Mouse (Mus musculus): ENCODE measurements at regions not wholly inside any gene's neighbourhood (a gene's known extent, or its start where the extent isn't known, plus 50 kb on each side); places are given as distances from the start of the nearest gene placed in this dataset.

DNA sequence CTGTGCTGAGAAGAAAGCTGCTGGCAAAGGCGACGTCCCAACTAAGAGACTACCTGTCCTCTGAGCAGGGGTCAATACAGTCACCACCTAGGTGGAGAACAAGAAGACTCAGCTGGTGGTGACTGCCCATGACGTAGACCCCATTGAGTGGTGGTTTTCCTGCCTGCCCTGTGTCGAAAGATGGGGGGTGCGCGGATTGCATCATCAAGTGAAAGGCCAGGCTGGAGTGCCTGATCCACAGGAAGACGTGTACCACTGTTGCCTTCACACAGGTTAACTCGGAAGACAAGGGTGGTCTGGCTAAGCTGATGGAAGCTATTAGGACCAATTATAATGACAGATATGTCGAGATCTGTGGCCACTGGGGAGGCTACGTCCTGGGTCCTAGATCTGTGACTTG lies 80.3 kb downstream of the Snrpe start:
- Histone ChIP-seq H3K4me1 (ENCODE audit: control insufficient read depth, insufficient read depth, insufficient read length, low read length) (peaks cover 8% of the 10 kb centered on the region; the same call in 1 of the 2 replicates), H3K27ac (ENCODE audit: insufficient read depth, low read depth, low read length) (no peak overlapping the region), H3K36me3 (ENCODE audit: control insufficient read depth, insufficient read depth, low read length) (no peaks in the 10 kb centered on the region), H3K27me3 (ENCODE audit: control insufficient read depth, insufficient read depth, low read length) (no peaks in the 10 kb centered on the region), H3K4me3 (ENCODE audit: low read depth, low read length) (no peak overlapping the region)
- TF ChIP-seq POLR2A (IDR thresholded peaks at IDR 0.05; ENCODE audit: low read depth, low read length): no peak
- no peak for TF ChIP-seq CTCF (IDR thresholded peaks at IDR 0.05; ENCODE audit: extremely low read depth, insufficient read length, insufficient replicate concordance, low read depth, low read length)
- 92% methylated on average over 10 of the region's 10 CpGs for WGBS

DNA sequence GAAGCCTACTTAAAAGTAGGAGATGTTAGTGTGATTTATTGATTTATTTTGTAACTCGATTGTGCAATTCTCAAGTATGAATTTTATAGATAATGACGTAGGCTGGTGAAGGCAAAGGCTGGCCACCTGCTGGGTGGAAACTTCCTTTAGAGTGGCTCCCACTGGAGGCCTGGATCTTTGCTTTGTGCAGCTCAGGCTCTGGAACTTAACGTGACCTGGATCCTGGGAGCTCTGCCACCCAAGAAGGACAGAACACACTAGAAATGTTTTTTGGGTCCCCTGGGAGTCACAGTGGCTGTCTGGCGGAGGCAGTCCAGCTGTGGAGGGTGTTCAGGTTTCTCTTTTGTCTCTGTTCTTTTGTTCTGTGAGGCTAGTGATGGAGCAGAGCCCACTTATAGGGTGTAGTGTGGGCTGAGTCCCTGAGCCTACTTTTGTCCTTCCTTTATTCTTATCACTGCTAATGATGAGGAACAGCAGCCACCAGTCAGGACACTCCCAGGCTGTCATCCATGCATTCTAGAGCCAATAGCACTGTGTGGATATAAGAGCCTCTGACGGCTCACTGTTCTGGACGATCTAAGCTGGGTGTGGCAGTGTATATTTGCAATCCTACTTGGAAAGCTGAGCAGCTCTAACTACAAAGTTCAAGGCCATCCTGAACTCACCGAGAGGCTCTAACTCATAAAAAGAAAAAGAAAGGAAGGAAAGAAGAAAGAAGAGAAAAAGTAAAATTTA lies 82.3 kb downstream of the Snrpe start:
- Histone ChIP-seq H3K27me3 (ENCODE audit: control insufficient read depth, insufficient read depth, low read length) (no peaks in the 10 kb centered on the region), H3K4me3 (ENCODE audit: low read depth, low read length) (no peak overlapping the region), H3K36me3 (ENCODE audit: control insufficient read depth, insufficient read depth, low read length) (no peaks in the 10 kb centered on the region), H3K27ac (ENCODE audit: insufficient read depth, low read depth, low read length) (peak overlapping the region; percentile 69), H3K4me1 (ENCODE audit: control insufficient read depth, insufficient read depth, insufficient read length, low read length) (peaks cover 8% of the 10 kb centered on the region; the same call in 1 of the 2 replicates)
- 31% methylated on average over 7 of the region's 7 CpGs for WGBS
- no peak for TF ChIP-seq CTCF (IDR thresholded peaks at IDR 0.05; ENCODE audit: extremely low read depth, insufficient read length, insufficient replicate concordance, low read depth, low read length)

- H3K36me3 ChIP-seq (ENCODE audit: control insufficient read depth, insufficient read depth, low read length): no peaks in the 10 kb centered on the region
- no peaks in the 10 kb centered on the region for H3K27me3 ChIP-seq (ENCODE audit: control insufficient read depth, insufficient read depth, low read length)
- TF ChIP-seq POLR2A (IDR thresholded peaks at IDR 0.05; ENCODE audit: low read depth, low read length) (no peak), CTCF (IDR thresholded peaks at IDR 0.05; ENCODE audit: extremely low read depth, insufficient read length, insufficient replicate concordance, low read depth, low read length) (no peak)
- peaks cover 3% of the 10 kb centered on the region; the same call in 1 of the 2 replicates for H3K4me1 ChIP-seq (ENCODE audit: control insufficient read depth, insufficient read depth, insufficient read length, low read length)
- H3K4me3 ChIP-seq (ENCODE audit: low read depth, low read length): no peak overlapping the region
- WGBS: 55% methylated on average over 1 of the region's 1 CpGs
- no peak overlapping the region for H3K27ac ChIP-seq (ENCODE audit: insufficient read depth, low read depth, low read length)
Observed at GRCm38 (mm10) chr1:133522825-133523224, 87.3 kb downstream of the Snrpe start.

DNA sequence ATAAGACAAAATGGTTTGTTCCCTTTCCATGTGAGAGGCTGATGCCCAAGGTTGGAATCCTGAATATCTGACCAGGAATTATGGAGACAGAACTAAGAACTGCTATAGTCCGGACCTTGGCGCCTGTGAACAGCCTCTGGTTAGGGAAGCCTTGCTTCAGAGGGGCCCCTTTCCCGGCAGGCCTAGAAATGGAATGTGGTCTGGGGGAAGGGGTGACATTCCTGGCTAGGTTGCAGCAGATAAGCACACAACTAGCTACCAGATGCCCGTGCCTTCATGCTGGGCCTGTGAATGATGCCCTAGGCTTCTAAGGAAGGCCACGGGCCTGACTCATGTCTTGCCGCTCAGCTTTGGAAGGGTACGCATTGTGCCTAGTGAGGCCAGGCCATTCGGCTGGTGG lies 89.4 kb downstream of the Snrpe start:
- Histone ChIP-seq H3K36me3 (ENCODE audit: control insufficient read depth, insufficient read depth, low read length) (no peaks in the 10 kb centered on the region), H3K27me3 (ENCODE audit: control insufficient read depth, insufficient read depth, low read length) (no peaks in the 10 kb centered on the region), H3K4me3 (ENCODE audit: low read depth, low read length) (no peak overlapping the region), H3K27ac (ENCODE audit: insufficient read depth, low read depth, low read length) (no peak overlapping the region), H3K4me1 (ENCODE audit: control insufficient read depth, insufficient read depth, insufficient read length, low read length) (no peaks in the 10 kb centered on the region)
- 80% methylated on average over 8 of the region's 8 CpGs for WGBS
- TF ChIP-seq POLR2A (IDR thresholded peaks at IDR 0.05; ENCODE audit: low read depth, low read length) (no peak), CTCF (IDR thresholded peaks at IDR 0.05; ENCODE audit: extremely low read depth, insufficient read length, insufficient replicate concordance, low read depth, low read length) (no peak)

DNA sequence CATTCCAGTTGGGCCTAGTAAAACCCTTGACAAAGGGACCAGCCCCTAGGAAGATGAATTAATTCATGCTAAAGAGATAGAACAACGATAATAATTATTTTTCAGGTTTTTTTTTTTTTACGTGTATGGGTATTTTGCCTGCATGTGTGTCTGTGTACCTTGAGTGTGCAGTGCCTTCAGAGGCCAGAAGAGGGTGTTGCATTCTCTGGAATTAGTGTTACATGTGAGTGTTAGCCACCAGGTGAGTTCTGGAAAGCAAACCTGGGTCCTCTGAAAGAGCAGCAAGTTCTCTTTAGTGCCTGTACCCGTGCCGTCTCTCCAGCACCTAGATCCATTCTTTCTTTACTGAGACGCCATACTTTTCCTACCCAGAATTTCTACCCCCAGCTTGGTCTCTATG lies 92.8 kb upstream of the Sox13 start:
- H3K4me1 ChIP-seq (ENCODE audit: control insufficient read depth, insufficient read depth, insufficient read length, low read length): no peaks in the 10 kb centered on the region
- H3K4me3 ChIP-seq (ENCODE audit: low read depth, low read length): no peak overlapping the region
- WGBS: 97% methylated on average over 5 of the region's 5 CpGs
- H3K36me3 ChIP-seq (ENCODE audit: control insufficient read depth, insufficient read depth, low read length): no peaks in the 10 kb centered on the region
- H3K27ac ChIP-seq (ENCODE audit: insufficient read depth, low read depth, low read length): no peak overlapping the region
- no peaks in the 10 kb centered on the region for H3K27me3 ChIP-seq (ENCODE audit: control insufficient read depth, insufficient read depth, low read length)
- TF ChIP-seq CTCF (IDR thresholded peaks at IDR 0.05; ENCODE audit: extremely low read depth, insufficient read length, insufficient replicate concordance, low read depth, low read length) (no peak), POLR2A (IDR thresholded peaks at IDR 0.05; ENCODE audit: low read depth, low read length) (no peak)

GRCm38 (mm10) chr1:133504116-133504515 lies 79.9 kb upstream of the Sox13 start:
- H3K4me3 ChIP-seq (ENCODE audit: low read depth, low read length): no peak overlapping the region
- H3K36me3 ChIP-seq (ENCODE audit: control insufficient read depth, insufficient read depth, low read length): no peaks in the 10 kb centered on the region
- no peaks in the 10 kb centered on the region for H3K27me3 ChIP-seq (ENCODE audit: control insufficient read depth, insufficient read depth, low read length)
- WGBS: 59% methylated on average over 3 of the region's 3 CpGs
- H3K4me1 ChIP-seq (ENCODE audit: control insufficient read depth, insufficient read depth, insufficient read length, low read length): no peaks in the 10 kb centered on the region
- TF ChIP-seq POLR2A (IDR thresholded peaks at IDR 0.05; ENCODE audit: low read depth, low read length) (no peak), CTCF (IDR thresholded peaks at IDR 0.05; ENCODE audit: extremely low read depth, insufficient read length, insufficient replicate concordance, low read depth, low read length) (no peak)
- no peak overlapping the region for H3K27ac ChIP-seq (ENCODE audit: insufficient read depth, low read depth, low read length)

GRCm38 (mm10) chr1:133503336-133503735 lies 79.2 kb upstream of the Sox13 start:
- TF ChIP-seq CTCF (IDR thresholded peaks at IDR 0.05; ENCODE audit: extremely low read depth, insufficient read length, insufficient replicate concordance, low read depth, low read length) (no peak), POLR2A (IDR thresholded peaks at IDR 0.05; ENCODE audit: low read depth, low read length) (no peak)
- Histone ChIP-seq H3K36me3 (ENCODE audit: control insufficient read depth, insufficient read depth, low read length) (no peaks in the 10 kb centered on the region), H3K4me1 (ENCODE audit: control insufficient read depth, insufficient read depth, insufficient read length, low read length) (no peaks in the 10 kb centered on the region), H3K27ac (ENCODE audit: insufficient read depth, low read depth, low read length) (no peak overlapping the region), H3K27me3 (ENCODE audit: control insufficient read depth, insufficient read depth, low read length) (no peaks in the 10 kb centered on the region), H3K4me3 (ENCODE audit: low read depth, low read length) (no peak overlapping the region)
- 94% methylated on average over 2 of the region's 2 CpGs for WGBS
